Comparison of ENCODE assay signal across 32 mouse cellular contexts in the genomic region with DNA sequence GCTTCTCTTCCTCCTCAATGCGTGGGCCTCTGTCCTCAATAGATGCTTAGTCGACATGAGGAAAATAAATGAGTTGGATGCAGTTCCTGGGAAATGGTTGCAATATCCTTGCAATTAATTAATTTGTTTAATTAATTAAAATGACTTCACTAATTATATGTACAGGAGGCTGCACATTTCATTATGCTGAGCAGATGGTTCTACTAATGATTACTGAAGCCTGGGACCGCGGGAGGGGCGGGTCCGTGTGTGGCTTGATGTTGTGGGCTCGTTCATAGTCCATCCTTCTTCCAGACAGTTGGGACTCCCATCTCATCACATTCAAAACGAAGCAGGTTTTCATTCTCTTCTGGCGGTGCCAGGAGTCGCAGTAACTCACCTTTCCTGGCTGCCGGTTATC.
DNase-seq lines count a peak whose midpoint lies in the region; ATAC-seq and TF ChIP-seq lines count a peak whose summit lies in the region.
"Had no signal": no experiment of that assay in that cellular context is flagged by ENCODE, and none has a peak within 500 bp of the region (broad histone marks: within the 10 kb centered on the region; RNA-seq: fewer than 3 reads in every experiment).

No protein-coding gene starts in this region.

- no peaks in the 10 kb centered on the region for H3K4me1 ChIP-seq in forebrain, embryonic 14.5 days (ENCODE audit: control insufficient read depth, insufficient read depth, low read length)
- H3K4me1 ChIP-seq in forebrain, embryonic 13.5 days: peaks cover 5% of the 10 kb centered on the region; the same call in 1 of the 2 replicates
- H3K4me1 ChIP-seq in hindbrain, embryonic 13.5 days (replicated peaks): peaks cover 31% of the 10 kb centered on the region
- peaks cover 2% of the 10 kb centered on the region; the same call in 1 of the 2 replicates for H3K4me1 ChIP-seq in hindbrain, embryonic 10.5 days (replicated peaks)
- H3K4me1 ChIP-seq in hindbrain, postnatal 0 days (ENCODE audit: insufficient read depth, low read length): peaks cover 8% of the 10 kb centered on the region; the same call in 1 of the 2 replicates
- H3K4me1 ChIP-seq: liver, embryonic 12.5 days; neural tube, embryonic 12.5 days had no signal

- DNase-seq in forebrain, embryonic 14.5 days (ENCODE audit: low spot score): peak; percentile 55
- no peak for DNase-seq in hindbrain, embryonic 10.5 days (ENCODE audit: low spot score)
- peak; percentile 64 for DNase-seq in Muller cell, postnatal 12 days (ENCODE audit: inconsistent ontology term)
- DNase-seq in hindbrain, postnatal 0 days (ENCODE audit: low spot score): no peak
- DNase-seq in adrenal gland, adult 8-10 months: no peak
- DNase-seq: adrenal gland, postnatal 10 days; cerebellum, adult 11 months; cerebellum, adult 9-10 months; cerebellum, postnatal 36 days; gastrocnemius, postnatal 25 days; heart, adult 18-20 months; heart, postnatal 4 days; kidney, adult 18-20 months; kidney, postnatal 25 days; layer of hippocampus, postnatal 36 days; left cerebral cortex, postnatal 4 days; liver, postnatal 0 days; lung, postnatal 36 days; right cerebral cortex, adult 18-20 months; spleen, adult 18-20 months; thymus, adult 18-20 months; thymus, postnatal 36 days had no signal

- H3K9me3 ChIP-seq in forebrain, embryonic 14.5 days (replicated peaks; ENCODE audit: control insufficient read depth, low read length): no peaks in the 10 kb centered on the region
- no peaks in the 10 kb centered on the region for H3K9me3 ChIP-seq in forebrain, embryonic 13.5 days (replicated peaks)
- H3K9me3 ChIP-seq in hindbrain, embryonic 13.5 days: no peaks in the 10 kb centered on the region
- H3K9me3 ChIP-seq in hindbrain, embryonic 10.5 days: no peaks in the 10 kb centered on the region
- no peaks in the 10 kb centered on the region for H3K9me3 ChIP-seq in hindbrain, postnatal 0 days (ENCODE audit: low read length)
- H3K9me3 ChIP-seq: kidney, embryonic 15.5 days; liver, embryonic 12.5 days; megakaryocyte, embryonic 14.5 days; midbrain, embryonic 13.5 days; neural tube, embryonic 12.5 days had no signal

- H3K4me3 ChIP-seq in forebrain, embryonic 14.5 days (ENCODE audit: low read depth, low read length): no peak overlapping the region
- H3K4me3 ChIP-seq in forebrain, embryonic 13.5 days: no peak overlapping the region
- no peak overlapping the region for H3K4me3 ChIP-seq in hindbrain, embryonic 13.5 days
- no peak overlapping the region for H3K4me3 ChIP-seq in hindbrain, embryonic 10.5 days
- H3K4me3 ChIP-seq in hindbrain, postnatal 0 days (ENCODE audit: low read length): no peak overlapping the region
- H3K4me3 ChIP-seq: kidney, embryonic 15.5 days; liver, embryonic 12.5 days; megakaryocyte, embryonic 14.5 days; midbrain, embryonic 13.5 days; neural tube, embryonic 12.5 days had no signal

- H3K9ac ChIP-seq in forebrain, embryonic 14.5 days (ENCODE audit: low read length): no peak overlapping the region
- no peak overlapping the region for H3K9ac ChIP-seq in forebrain, embryonic 13.5 days
- no peak overlapping the region for H3K9ac ChIP-seq in hindbrain, embryonic 13.5 days
- H3K9ac ChIP-seq in hindbrain, postnatal 0 days (replicated peaks; ENCODE audit: low read length): no peak overlapping the region
- H3K9ac ChIP-seq: kidney, embryonic 15.5 days; liver, embryonic 12.5 days; liver, postnatal 0 days; midbrain, embryonic 13.5 days; neural tube, embryonic 12.5 days had no signal

- no peak for TF ChIP-seq CTCF in hindbrain, postnatal 0 days (IDR thresholded peaks at IDR 0.05; ENCODE audit: low read depth)

- 65% methylated on average over 11 of the region's 11 CpGs for WGBS in forebrain, embryonic 14.5 days
- WGBS in forebrain, embryonic 13.5 days: 68% methylated on average over 11 of the region's 11 CpGs
- 68% methylated on average over 11 of the region's 11 CpGs for WGBS in hindbrain, embryonic 13.5 days
- WGBS in hindbrain, embryonic 10.5 days: 91% methylated on average over 11 of the region's 11 CpGs
- 62% methylated on average over 11 of the region's 11 CpGs for WGBS in hindbrain, postnatal 0 days

- no peak overlapping the region for H3K27ac ChIP-seq in forebrain, embryonic 14.5 days (ENCODE audit: low read depth, low read length)
- no peak overlapping the region for H3K27ac ChIP-seq in forebrain, embryonic 13.5 days
- peak overlapping the region; percentile 62; the same call in 1 of the 2 replicates for H3K27ac ChIP-seq in hindbrain, embryonic 13.5 days
- H3K27ac ChIP-seq in hindbrain, embryonic 10.5 days: no peak overlapping the region
- H3K27ac ChIP-seq in hindbrain, postnatal 0 days: no peak overlapping the region
- H3K27ac ChIP-seq: kidney, embryonic 15.5 days; liver, embryonic 12.5 days; midbrain, embryonic 13.5 days; neural tube, embryonic 12.5 days had no signal

- 0 out of 2 replicates have a peak, but pooled peaks cover 4% of the 10 kb centered on the region for H3K36me3 ChIP-seq in forebrain, embryonic 14.5 days (ENCODE audit: control insufficient read depth, insufficient read depth, low read length)
- H3K36me3 ChIP-seq in forebrain, embryonic 13.5 days (ENCODE audit: poor library complexity, severe bottlenecking): peaks cover 18% of the 10 kb centered on the region; the same call in 1 of the 2 replicates
- peaks cover 8% of the 10 kb centered on the region; the same call in 1 of the 2 replicates for H3K36me3 ChIP-seq in hindbrain, embryonic 13.5 days
- H3K36me3 ChIP-seq in hindbrain, embryonic 10.5 days: peaks cover 31% of the 10 kb centered on the region
- H3K36me3 ChIP-seq in hindbrain, postnatal 0 days (ENCODE audit: insufficient read depth, low read length): peaks cover 3% of the 10 kb centered on the region; the same call in 1 of the 2 replicates
- H3K36me3 ChIP-seq: liver, embryonic 12.5 days had no signal

- H3K4me2 ChIP-seq in forebrain, embryonic 14.5 days (ENCODE audit: low read length): no peak overlapping the region
- H3K4me2 ChIP-seq in forebrain, embryonic 13.5 days: no peak overlapping the region
- no peak overlapping the region for H3K4me2 ChIP-seq in hindbrain, embryonic 13.5 days
- no peak overlapping the region for H3K4me2 ChIP-seq in hindbrain, postnatal 0 days (ENCODE audit: low read depth, low read length)
- H3K4me2 ChIP-seq: heart, embryonic 11.5 days; kidney, embryonic 15.5 days; liver, embryonic 12.5 days; midbrain, embryonic 13.5 days; neural tube, embryonic 12.5 days had no signal

- no peak; the same call in 1 of the 2 replicates for ATAC-seq in forebrain, embryonic 14.5 days
- ATAC-seq in forebrain, embryonic 13.5 days: no peak
- peak; percentile 88 for ATAC-seq in hindbrain, embryonic 13.5 days (ENCODE audit: low FRiP score)
- ATAC-seq in hindbrain, postnatal 0 days: peak; percentile 52; the same call in 1 of the 2 replicates
- no peak for ATAC-seq in megakaryocyte, adult 5-6 weeks (ENCODE audit: poor library complexity, severe bottlenecking)
- ATAC-seq: liver, embryonic 12.5 days; liver, postnatal 0 days; midbrain, embryonic 13.5 days had no signal

- H3K27me3 ChIP-seq in forebrain, embryonic 14.5 days (replicated peaks; ENCODE audit: control insufficient read depth, insufficient read depth, low read length): no peaks in the 10 kb centered on the region
- H3K27me3 ChIP-seq in forebrain, embryonic 13.5 days: no peaks in the 10 kb centered on the region
- no peaks in the 10 kb centered on the region for H3K27me3 ChIP-seq in hindbrain, embryonic 13.5 days
- no peaks in the 10 kb centered on the region for H3K27me3 ChIP-seq in hindbrain, embryonic 10.5 days (ENCODE audit: insufficient read depth, poor library complexity, severe bottlenecking)
- no peaks in the 10 kb centered on the region for H3K27me3 ChIP-seq in hindbrain, postnatal 0 days (ENCODE audit: insufficient read depth, low read length)
- H3K27me3 ChIP-seq: CH12.LX; kidney, embryonic 15.5 days; liver, embryonic 12.5 days; megakaryocyte, embryonic 14.5 days; midbrain, embryonic 13.5 days; neural tube, embryonic 12.5 days had no signal

Comparison
In these comparisons a context has a peak if more than half of its experiments do, and no peak if none do; other contexts are left out.
1. ATAC-seq: peak in hindbrain, embryonic 13.5 days (single experiment) and hindbrain, postnatal 0 days (single experiment); none in forebrain, embryonic 14.5 days (single experiment), forebrain, embryonic 13.5 days (single experiment) and megakaryocyte, adult 5-6 weeks (single experiment).
2. DNase-seq: peak in forebrain, embryonic 14.5 days (single experiment) and Muller cell, postnatal 12 days (single experiment); none in hindbrain, embryonic 10.5 days (single experiment), hindbrain, postnatal 0 days (single experiment) and adrenal gland, adult 8-10 months (single experiment).